In the genomic region with DNA sequence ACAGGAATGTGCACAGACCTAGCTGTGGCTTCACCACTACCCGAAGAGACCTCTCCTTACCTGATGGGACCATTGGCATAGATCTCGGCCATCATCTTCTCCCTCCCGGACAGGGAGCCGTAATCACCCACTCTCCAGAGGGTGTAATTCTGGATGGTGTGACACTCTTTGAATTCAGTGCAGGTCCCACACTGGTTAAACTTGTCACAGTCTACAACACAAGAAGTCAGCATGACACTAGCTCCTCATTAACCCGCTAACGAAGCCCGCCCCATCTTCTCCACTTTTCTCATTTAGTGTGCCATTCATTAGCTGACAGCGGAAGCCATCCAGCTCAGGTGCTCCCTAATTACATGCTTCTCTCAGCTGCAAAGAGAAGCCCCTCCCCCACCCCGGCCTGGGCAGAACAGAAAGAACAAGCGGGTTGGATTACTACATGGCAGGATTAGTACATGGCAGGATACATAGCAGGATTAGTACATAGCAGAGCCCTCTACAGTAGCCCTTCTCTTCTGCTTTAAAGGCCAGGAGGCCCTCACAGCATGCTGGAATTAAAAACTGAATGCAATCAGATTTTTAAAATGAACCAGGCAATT, we compare ENCODE assay signal across 14 mouse cellular contexts. TPM values are rescaled to one million over a fixed set of nuclear protein-coding genes. Genes with fewer than 3 reads are reported as not detected.
A peak's percentile ranks its signal among the peaks of the same experiment; 100 is the strongest.
DNase-seq lines count a peak whose midpoint lies in the region; ATAC-seq and TF ChIP-seq lines count a peak whose summit lies in the region.
"Had no signal": no experiment of that assay in that cellular context is flagged by ENCODE, and none has a peak within 500 bp of the region (broad histone marks: within the 10 kb centered on the region; RNA-seq: fewer than 3 reads in every experiment).

No protein-coding gene starts in this region.

- no peak overlapping the region for H3K27ac ChIP-seq in forebrain, embryonic 11.5 days (ENCODE audit: low read depth, low read length)
- no peak overlapping the region for H3K27ac ChIP-seq in forebrain, embryonic 10.5 days
- peak overlapping the region; percentile 0; the same call in 1 of the 2 replicates for H3K27ac ChIP-seq in hindbrain, embryonic 15.5 days (replicated peaks)
- no peak overlapping the region for H3K27ac ChIP-seq in stomach, postnatal 0 days (replicated peaks)
- H3K27ac ChIP-seq: gastrocnemius, adult 2 months; heart, adult 2 months; limb, embryonic 15.5 days; macrophage had no signal

- DNase-seq in forebrain, embryonic 11.5 days (ENCODE audit: low spot score): peak; percentile 78
- no peak for DNase-seq in forebrain, embryonic 10.5 days (ENCODE audit: extremely low spot score, low spot score)
- peak; percentile 29 for DNase-seq in right cerebral cortex, postnatal 4 days
- no peak for DNase-seq in right cerebral cortex, postnatal 14 days
- DNase-seq in spleen, postnatal 14 days (ENCODE audit: low spot score in 2 of 2): no peak
- DNase-seq in stomach, postnatal 0 days (ENCODE audit: low spot score): no peak
- DNase-seq in urinary bladder, adult 18-20 months (ENCODE audit: low spot score in 2 of 2): no peak
- DNase-seq: adrenal gland, postnatal 10 days; cerebellum, postnatal 14 days; gastrocnemius, adult 2 months; heart, adult 2 months had no signal

- no peak for TF ChIP-seq CTCF in stomach, postnatal 0 days (IDR thresholded peaks at IDR 0.05; ENCODE audit: low read depth)

- no peak overlapping the region for H3K4me3 ChIP-seq in forebrain, embryonic 11.5 days (ENCODE audit: low read depth, low read length)
- H3K4me3 ChIP-seq in forebrain, embryonic 10.5 days: no peak overlapping the region
- no peak overlapping the region for H3K4me3 ChIP-seq in hindbrain, embryonic 15.5 days
- H3K4me3 ChIP-seq in stomach, postnatal 0 days (ENCODE audit: low read depth, low read length): no peak overlapping the region
- H3K4me3 ChIP-seq: gastrocnemius, adult 2 months; heart, adult 2 months; limb, embryonic 15.5 days had no signal

- no peaks in the 10 kb centered on the region for H3K9me3 ChIP-seq in forebrain, embryonic 11.5 days (ENCODE audit: control insufficient read depth, low read length)
- no peaks in the 10 kb centered on the region for H3K9me3 ChIP-seq in forebrain, embryonic 10.5 days
- H3K9me3 ChIP-seq in hindbrain, embryonic 15.5 days: no peaks in the 10 kb centered on the region
- H3K9me3 ChIP-seq in stomach, postnatal 0 days (ENCODE audit: control insufficient read depth, low read length): no peaks in the 10 kb centered on the region
- H3K9me3 ChIP-seq: limb, embryonic 15.5 days had no signal

- H3K4me2 ChIP-seq in forebrain, embryonic 11.5 days (ENCODE audit: low read depth, low read length, severe bottlenecking): no peak overlapping the region
- no peak overlapping the region for H3K4me2 ChIP-seq in hindbrain, embryonic 15.5 days
- H3K4me2 ChIP-seq in stomach, postnatal 0 days (replicated peaks; ENCODE audit: low read depth): no peak overlapping the region
- H3K4me2 ChIP-seq: limb, embryonic 15.5 days had no signal

- peak; percentile 70 for ATAC-seq in forebrain, embryonic 11.5 days (replicated peaks; ENCODE audit: low FRiP score)
- ATAC-seq in hindbrain, embryonic 15.5 days (ENCODE audit: low FRiP score, low read depth): peak; percentile 60
- ATAC-seq in stomach, postnatal 0 days (ENCODE audit: low FRiP score, low TSS enrichment): no peak

- no peaks in the 10 kb centered on the region for H3K27me3 ChIP-seq in forebrain, embryonic 11.5 days (ENCODE audit: control insufficient read depth, insufficient read depth, low read length)
- H3K27me3 ChIP-seq in forebrain, embryonic 10.5 days (ENCODE audit: poor library complexity, severe bottlenecking): no peaks in the 10 kb centered on the region
- H3K27me3 ChIP-seq in hindbrain, embryonic 15.5 days: no peaks in the 10 kb centered on the region
- no peaks in the 10 kb centered on the region for H3K27me3 ChIP-seq in stomach, postnatal 0 days (ENCODE audit: control insufficient read depth, insufficient read depth, low read length)
- H3K27me3 ChIP-seq: limb, embryonic 15.5 days had no signal

- no peak overlapping the region for H3K9ac ChIP-seq in forebrain, embryonic 11.5 days (ENCODE audit: low read length)
- no peak overlapping the region for H3K9ac ChIP-seq in hindbrain, embryonic 15.5 days
- no peak overlapping the region for H3K9ac ChIP-seq in stomach, postnatal 0 days (ENCODE audit: low read length)
- H3K9ac ChIP-seq: limb, embryonic 15.5 days had no signal

- no peak for TF ChIP-seq EP300 in stomach, postnatal 0 days (optimal IDR thresholded peaks at IDR 0.05)

- H3K36me3 ChIP-seq in forebrain, embryonic 11.5 days (ENCODE audit: control insufficient read depth, insufficient read depth, low read length): peaks cover 8% of the 10 kb centered on the region; the same call in 1 of the 2 replicates
- peaks cover 95% of the 10 kb centered on the region for H3K36me3 ChIP-seq in forebrain, embryonic 10.5 days (replicated peaks)
- H3K36me3 ChIP-seq in hindbrain, embryonic 15.5 days: peaks cover 38% of the 10 kb centered on the region
- peaks cover 22% of the 10 kb centered on the region for H3K36me3 ChIP-seq in stomach, postnatal 0 days (ENCODE audit: control insufficient read depth, insufficient read depth, low read length)

- WGBS in forebrain, embryonic 11.5 days: 61% methylated on average over 10 of the region's 10 CpGs
- 75% methylated on average over 10 of the region's 10 CpGs for WGBS in forebrain, embryonic 10.5 days
- WGBS in hindbrain, embryonic 15.5 days: 67% methylated on average over 10 of the region's 10 CpGs
- WGBS in stomach, postnatal 0 days: 86% methylated on average over 10 of the region's 10 CpGs

- H3K4me1 ChIP-seq in forebrain, embryonic 11.5 days (replicated peaks; ENCODE audit: control insufficient read depth, insufficient read depth, low read length): no peaks in the 10 kb centered on the region; the same call in 1 of the 2 replicates
- H3K4me1 ChIP-seq in forebrain, embryonic 10.5 days: peaks cover 27% of the 10 kb centered on the region
- H3K4me1 ChIP-seq in hindbrain, embryonic 15.5 days (replicated peaks): no peaks in the 10 kb centered on the region
- H3K4me1 ChIP-seq in stomach, postnatal 0 days (replicated peaks; ENCODE audit: control insufficient read depth, insufficient read depth): no peaks in the 10 kb centered on the region
- H3K4me1 ChIP-seq: limb, embryonic 15.5 days had no signal

RNA-seq across cellular contexts. Expression of gene Ctsz, which starts 9.7 kb away (rescaled TPM):
- 78.7 and 92.9 TPM in 2 replicates for polyA plus RNA-seq in forebrain, embryonic 11.5 days (2014; fragmentation: Nextera tagmentation; extraction: Ambion mirVana)
- polyA plus RNA-seq in forebrain, embryonic 10.5 days (2016; fragmentation: Nextera tagmentation; extraction: Ambion mirVana): 102 and 106 TPM in 2 replicates
- polyA plus RNA-seq in hindbrain, embryonic 15.5 days (2015; fragmentation: Nextera tagmentation; extraction: Ambion mirVana): 74.8 and 84.4 TPM in 2 replicates
- polyA plus RNA-seq in stomach, postnatal 0 days (2015; fragmentation: Nextera tagmentation; extraction: Ambion mirVana): 90.4 and 94.2 TPM in 2 replicates

RNA-seq across cellular contexts. Expression of gene Nelfcd, which starts 13.5 kb away (rescaled TPM):
- 178 and 192 TPM in 2 replicates for polyA plus RNA-seq in forebrain, embryonic 11.5 days (2014; fragmentation: Nextera tagmentation; extraction: Ambion mirVana)
- 196 and 201 TPM in 2 replicates for polyA plus RNA-seq in forebrain, embryonic 10.5 days (2016; fragmentation: Nextera tagmentation; extraction: Ambion mirVana)
- polyA plus RNA-seq in hindbrain, embryonic 15.5 days (2015; fragmentation: Nextera tagmentation; extraction: Ambion mirVana): 106 and 112 TPM in 2 replicates
- polyA plus RNA-seq in stomach, postnatal 0 days (2015; fragmentation: Nextera tagmentation; extraction: Ambion mirVana): 37.6 and 40.2 TPM in 2 replicates

RNA-seq across cellular contexts. Expression of gene Tubb1, which starts 21.4 kb away (rescaled TPM):
- polyA plus RNA-seq in forebrain, embryonic 11.5 days (2014; fragmentation: Nextera tagmentation; extraction: Ambion mirVana): 4.9 and 6.3 TPM in 2 replicates
- polyA plus RNA-seq in forebrain, embryonic 10.5 days (2016; fragmentation: Nextera tagmentation; extraction: Ambion mirVana): 5.5 and 5.9 TPM in 2 replicates
- polyA plus RNA-seq in hindbrain, embryonic 15.5 days (2015; fragmentation: Nextera tagmentation; extraction: Ambion mirVana): 1.1 TPM in 2 replicates
- polyA plus RNA-seq in stomach, postnatal 0 days (2015; fragmentation: Nextera tagmentation; extraction: Ambion mirVana): 0.08 and 0.11 TPM in 2 replicates

RNA-seq across cellular contexts. Expression of gene Atp5e, which starts 34.8 kb away (rescaled TPM):
- 600 and 613 TPM in 2 replicates for polyA plus RNA-seq in forebrain, embryonic 11.5 days (2014; fragmentation: Nextera tagmentation; extraction: Ambion mirVana)
- polyA plus RNA-seq in forebrain, embryonic 10.5 days (2016; fragmentation: Nextera tagmentation; extraction: Ambion mirVana): 534 and 554 TPM in 2 replicates
- polyA plus RNA-seq in hindbrain, embryonic 15.5 days (2015; fragmentation: Nextera tagmentation; extraction: Ambion mirVana): 799 and 873 TPM in 2 replicates
- polyA plus RNA-seq in stomach, postnatal 0 days (2015; fragmentation: Nextera tagmentation; extraction: Ambion mirVana): 759 and 851 TPM in 2 replicates

RNA-seq across cellular contexts. Expression of gene Prelid3b, which starts 43.8 kb away (rescaled TPM):
- 127 and 132 TPM in 2 replicates for polyA plus RNA-seq in forebrain, embryonic 11.5 days (2014; fragmentation: Nextera tagmentation; extraction: Ambion mirVana)
- 128 and 129 TPM in 2 replicates for polyA plus RNA-seq in forebrain, embryonic 10.5 days (2016; fragmentation: Nextera tagmentation; extraction: Ambion mirVana)
- 110 and 111 TPM in 2 replicates for polyA plus RNA-seq in hindbrain, embryonic 15.5 days (2015; fragmentation: Nextera tagmentation; extraction: Ambion mirVana)
- polyA plus RNA-seq in stomach, postnatal 0 days (2015; fragmentation: Nextera tagmentation; extraction: Ambion mirVana): 131 and 132 TPM in 2 replicates

Comparison
In these comparisons a context has a peak if more than half of its experiments do, and no peak if none do; other contexts are left out.
1. DNase-seq: peak in forebrain, embryonic 11.5 days (single experiment) and right cerebral cortex, postnatal 4 days (single experiment); none in forebrain, embryonic 10.5 days (single experiment), right cerebral cortex, postnatal 14 days (single experiment), spleen, postnatal 14 days (0 of 2), stomach, postnatal 0 days (single experiment) and urinary bladder, adult 18-20 months (0 of 2).